Mouse (Mus musculus) G1E (cell line): Measurements from ENCODE around the gene Gm3138. TPM values are rescaled to one million over a fixed set of nuclear protein-coding genes. Genes with fewer than 3 reads are reported as not detected.
"Not testable (repeated sequence)": the region's sequence is repeated elsewhere in the genome, so short reads cannot be mapped to it uniquely, and the experiment has no call there.

Experiments used
- ATAC-seq: 2 replicates; pipeline ENCODE4 v1.8.0; 2016; ENCODE audit warnings: mild to moderate bottlenecking; ENCODE audit not compliant: insufficient number of reproducible peaks, poor library complexity, low FRiP score, severe bottlenecking; ENCODE audit errors: extremely low read depth
- DNase-seq: peaks from one replicate; pipeline ENCODE4 v3.0.0; 2012; ENCODE audit warnings: low spot score
- H3K27me3 ChIP-seq: 2 replicates; pipeline ENCODE4 v1.6.1; 2012; ENCODE audit warnings: mild to moderate bottlenecking, low read length, inconsistent platforms; ENCODE audit not compliant: insufficient read depth
- H3K36me3 ChIP-seq: replicated peaks from 2 replicates; pipeline ENCODE3; 2012; ENCODE audit warnings: mild to moderate bottlenecking, inconsistent platforms
- H3K4me1 ChIP-seq: 2 replicates; pipeline ENCODE4 v1.6.1; 2012; ENCODE audit warnings: low read depth, low read length, inconsistent platforms, mixed read lengths; ENCODE audit not compliant: insufficient read depth
- H3K4me3 ChIP-seq: 2 replicates; pipeline ENCODE4 v1.5.1; 2012; ENCODE audit warnings: low read depth, mild to moderate bottlenecking, inconsistent platforms, low read length, moderate library complexity, mixed read lengths
- H3K9me3 ChIP-seq: replicated peaks from 2 replicates; pipeline ENCODE4 v1.6.1; 2012; ENCODE audit warnings: inconsistent platforms
- polyA plus RNA-seq: library from polyadenylated mRNA; stranded (reverse); fragments of >175 nt; gene quantifications from 2 replicates; pipeline ENCODE4 v1.2.3, GENCODE M21; 2012
- total RNA-seq, 2 experiments: library from RNA; stranded (forward) in 1 of 2; stranded (reverse) in 1 of 2; fragments of 200-1000 nt in 1 of 2; fragments of >200 nt in 1 of 2; fragmentation: Nextera tagmentation in 1 of 2; gene quantifications; 2 replicates each; pipeline ENCODE4 v1.2.3; 2014 to 2017

Gm3138 gene
- not detected in 2 replicates for total RNA-seq (2014; fragmentation: Nextera tagmentation)
- total RNA-seq (2017) = 0.11 TPM in 1 of 2 replicates, not detected in the other
- not detected in 2 replicates for polyA plus RNA-seq

GRCm38 (mm10) chr14:4249331-4249730 lies at the start of gene Gm3138:
Gene Gm3138 (plus strand): TSS chr14:4249631.
- not testable (repeated sequence) for H3K9me3 ChIP-seq, H3K27me3 ChIP-seq, H3K36me3 ChIP-seq, ATAC-seq, H3K4me1 ChIP-seq, H3K4me3 ChIP-seq, DNase-seq

- H3K36me3 ChIP-seq, H3K4me3 ChIP-seq, ATAC-seq, DNase-seq, H3K27me3 ChIP-seq, H3K9me3 ChIP-seq, H3K4me1 ChIP-seq: not testable (repeated sequence)
Observed at GRCm38 (mm10) chr14:4269238-4269950, 20.0 kb downstream of the Gm3138 start.

- not testable (repeated sequence) for H3K36me3 ChIP-seq, H3K4me1 ChIP-seq, ATAC-seq, H3K27me3 ChIP-seq, H3K4me3 ChIP-seq, DNase-seq, H3K9me3 ChIP-seq
Observed at GRCm38 (mm10) chr14:4279828-4280227, 30.4 kb downstream of the Gm3138 start.

Other genes starting within 250 kb of the Gm3138 start
- not detected in 2 replicates for gene Gm5796, start 225.7 kb upstream of the Gm3138 start, total RNA-seq (2014; fragmentation: Nextera tagmentation)
- gene Gm5796, start 225.7 kb upstream of the Gm3138 start, total RNA-seq (2017) = 0.33 and 0.46 TPM in 2 replicates
- gene Gm5796, start 225.7 kb upstream of the Gm3138 start, polyA plus RNA-seq = not detected in 2 replicates
- gene Gm3115, start 165.5 kb upstream of the Gm3138 start, total RNA-seq (2014; fragmentation: Nextera tagmentation) = not detected in 2 replicates
- gene Gm3115, start 165.5 kb upstream of the Gm3138 start, total RNA-seq (2017) = 0.17 and 0.33 TPM in 2 replicates
- not detected in 2 replicates for gene Gm3115, start 165.5 kb upstream of the Gm3138 start, polyA plus RNA-seq
- gene Gm8108, start 139.1 kb upstream of the Gm3138 start, total RNA-seq (2014; fragmentation: Nextera tagmentation) = not detected in 2 replicates
- gene Gm8108, start 139.1 kb upstream of the Gm3138 start, total RNA-seq (2017) = 0.16 TPM in 1 of 2 replicates, not detected in the other
- not detected in 2 replicates for gene Gm8108, start 139.1 kb upstream of the Gm3138 start, polyA plus RNA-seq
- gene Gm3127, start 84.6 kb upstream of the Gm3138 start, total RNA-seq (2014; fragmentation: Nextera tagmentation) = not detected in 2 replicates
- 0.16 TPM in 1 of 2 replicates, not detected in the other for gene Gm3127, start 84.6 kb upstream of the Gm3138 start, total RNA-seq (2017)
- not detected in 2 replicates for gene Gm3127, start 84.6 kb upstream of the Gm3138 start, polyA plus RNA-seq
- gene Gm2974, start 67.1 kb upstream of the Gm3138 start, total RNA-seq (2014; fragmentation: Nextera tagmentation) = not detected in 2 replicates
- not detected in 2 replicates for gene Gm2974, start 67.1 kb upstream of the Gm3138 start, total RNA-seq (2017)
- gene Gm2974, start 67.1 kb upstream of the Gm3138 start, polyA plus RNA-seq = not detected in 2 replicates
- not detected in 2 replicates for gene Gm3149, start 67.7 kb downstream of the Gm3138 start, total RNA-seq (2014; fragmentation: Nextera tagmentation)
- not detected in 2 replicates for gene Gm3149, start 67.7 kb downstream of the Gm3138 start, total RNA-seq (2017)
- not detected in 2 replicates for gene Gm3149, start 67.7 kb downstream of the Gm3138 start, polyA plus RNA-seq
- gene 2610042L04Rik, start 85.1 kb downstream of the Gm3138 start, total RNA-seq (2014; fragmentation: Nextera tagmentation) = not detected in 2 replicates
- gene 2610042L04Rik, start 85.1 kb downstream of the Gm3138 start, total RNA-seq (2017) = 0.44 TPM in 1 of 2 replicates, not detected in the other
- gene 2610042L04Rik, start 85.1 kb downstream of the Gm3138 start, polyA plus RNA-seq = not detected in 2 replicates
- not detected in 2 replicates for gene Gm3159, start 147.9 kb downstream of the Gm3138 start, total RNA-seq (2014; fragmentation: Nextera tagmentation)
- gene Gm3159, start 147.9 kb downstream of the Gm3138 start, total RNA-seq (2017) = 0.17 and 0.44 TPM in 2 replicates
- not detected in 2 replicates for gene Gm3159, start 147.9 kb downstream of the Gm3138 start, polyA plus RNA-seq
- gene Gm3164, start 165.8 kb downstream of the Gm3138 start, total RNA-seq (2014; fragmentation: Nextera tagmentation) = not detected in 2 replicates
- 0.06 TPM in 1 of 2 replicates, not detected in the other for gene Gm3164, start 165.8 kb downstream of the Gm3138 start, total RNA-seq (2017)
- gene Gm3164, start 165.8 kb downstream of the Gm3138 start, polyA plus RNA-seq = not detected in 2 replicates
- gene Gm3173, start 181.4 kb downstream of the Gm3138 start, total RNA-seq (2014; fragmentation: Nextera tagmentation) = not detected in 2 replicates
- not detected in 2 replicates for gene Gm3173, start 181.4 kb downstream of the Gm3138 start, total RNA-seq (2017)
- gene Gm3173, start 181.4 kb downstream of the Gm3138 start, polyA plus RNA-seq = not detected in 2 replicates
- gene Gm3182, start 232.1 kb downstream of the Gm3138 start, total RNA-seq (2014; fragmentation: Nextera tagmentation) = not detected in 2 replicates
- 0.49 TPM in 1 of 2 replicates, not detected in the other for gene Gm3182, start 232.1 kb downstream of the Gm3138 start, total RNA-seq (2017)
- gene Gm3182, start 232.1 kb downstream of the Gm3138 start, polyA plus RNA-seq = not detected in 2 replicates